Mouse (Mus musculus) brain, embryonic 18.5 days (tissue): ENCODE measurements around the gene Fuom.

Experiments used
- DNase-seq: peaks from one replicate; pipeline ENCODE4 v3.0.0-alpha.2; 2012; ENCODE audit warnings: low read depth, low spot score

Gene Fuom

GRCm38 (mm10) chr7:140057413-140058407 is 44.5 kb downstream of the Fuom start:
- no peak for DNase-seq

DNA sequence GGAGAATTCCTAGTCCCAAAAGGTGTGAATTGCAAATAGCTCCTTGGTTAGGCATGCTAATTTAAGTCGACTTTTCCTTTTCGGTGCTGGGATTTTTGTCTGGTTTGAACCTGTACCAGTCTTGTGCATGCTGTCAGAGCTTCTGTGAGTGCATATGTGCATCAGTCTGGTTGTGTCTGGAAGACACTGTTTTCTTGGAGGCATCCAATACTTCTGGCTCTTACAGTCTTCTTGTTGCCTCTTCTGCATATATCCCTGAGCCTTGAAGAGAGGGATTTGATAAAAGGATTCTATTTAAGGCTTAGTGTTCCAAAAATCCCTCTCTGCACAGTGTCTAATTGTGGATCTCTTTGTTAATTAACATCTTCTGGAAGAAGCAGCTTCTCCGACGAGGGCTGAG is 48.1 kb downstream of the Fuom start:
- DNase-seq: peak; percentile 68

GRCm38 (mm10) chr7:140049115-140049689 is 53.0 kb downstream of the Fuom start:
- DNase-seq: no peak

- no peak for DNase-seq
These were observed 53.7 kb downstream of the Fuom start, which contains the start of gene Msx3 for GRCm38 (mm10) chr7:140048361-140049114. Gene Msx3 (minus strand): TSS chr7:140049089.

- no peak for DNase-seq
These were observed 54.4 kb downstream of the Fuom start for GRCm38 (mm10) chr7:140047811-140048311.
